13 mouse cellular contexts compared by ENCODE assay signal in the genomic region with DNA sequence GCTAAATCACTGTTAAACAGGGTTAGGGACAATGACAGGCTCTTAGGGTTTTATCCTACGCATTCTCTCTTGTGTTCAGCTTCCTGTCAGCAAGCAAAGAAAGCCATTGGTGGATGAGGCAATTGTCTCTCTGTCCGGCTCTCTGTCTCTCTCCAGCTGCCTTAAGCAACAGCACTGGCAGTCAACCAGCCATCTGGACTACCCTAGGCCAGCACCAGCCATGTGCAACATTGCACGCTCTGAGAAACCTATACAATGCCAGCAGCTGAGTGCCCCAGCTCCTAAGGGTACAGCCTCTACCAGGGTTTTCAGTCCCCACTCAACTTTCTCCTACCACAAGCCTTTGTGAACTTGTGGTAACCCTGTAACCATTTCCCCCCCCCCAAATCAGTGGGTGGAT. TPM values are rescaled to one million over a fixed set of nuclear protein-coding genes. Genes with fewer than 3 reads are reported as not detected.
A peak's percentile ranks its signal among the peaks of the same experiment; 100 is the strongest.
DNase-seq lines count a peak whose midpoint lies in the region; ATAC-seq and TF ChIP-seq lines count a peak whose summit lies in the region.
"Had no signal": no experiment of that assay in that cellular context is flagged by ENCODE, and none has a peak within 500 bp of the region (broad histone marks: within the 10 kb centered on the region; RNA-seq: fewer than 3 reads in every experiment).

No protein-coding gene starts in this region.

- H3K4me3 ChIP-seq in lung, embryonic 14.5 days (ENCODE audit: low read depth, low read length) = no peak overlapping the region
- peak overlapping the region; percentile 94 for H3K4me3 ChIP-seq in liver, embryonic 11.5 days (ENCODE audit: low read depth, low read length)
- H3K4me3 ChIP-seq in thymus, adult 2 months (ENCODE audit: control insufficient read depth, insufficient read depth, low read length) = no peak overlapping the region
- H3K4me3 ChIP-seq: limb, embryonic 13.5 days; myocyte had no signal

- no peak for TF ChIP-seq CTCF in lung, embryonic 14.5 days (IDR thresholded peaks at IDR 0.05; ENCODE audit: low read depth)
- no peak for TF ChIP-seq CTCF in brain, embryonic 14.5 days (IDR thresholded peaks at IDR 0.05; ENCODE audit: borderline replicate concordance, extremely low read depth, insufficient read depth, insufficient read length)
- TF ChIP-seq CTCF in thymus, adult 2 months (IDR thresholded peaks at IDR 0.05; ENCODE audit: borderline replicate concordance, control insufficient read depth, extremely low read depth, insufficient read depth, low read length, poor library complexity) = no peak

- 82% methylated on average over 3 of the region's 3 CpGs for WGBS in lung, embryonic 14.5 days
- 88% methylated on average over 3 of the region's 3 CpGs for WGBS in liver, embryonic 11.5 days
- WGBS in thymus, adult 2 months = 82% methylated on average over 3 of the region's 3 CpGs

- no peaks in the 10 kb centered on the region for H3K9me3 ChIP-seq in lung, embryonic 14.5 days (ENCODE audit: low read depth, low read length)
- H3K9me3 ChIP-seq in liver, embryonic 11.5 days (ENCODE audit: control insufficient read depth, low read length) = no peaks in the 10 kb centered on the region
- H3K9me3 ChIP-seq: limb, embryonic 13.5 days had no signal

- H3K27ac ChIP-seq in lung, embryonic 14.5 days (ENCODE audit: low read depth) = no peak overlapping the region
- H3K27ac ChIP-seq in liver, embryonic 11.5 days (ENCODE audit: low read depth, low read length) = peak overlapping the region; percentile 97
- H3K27ac ChIP-seq in thymus, adult 2 months (ENCODE audit: control insufficient read depth, insufficient read depth, low read length) = no peak overlapping the region
- H3K27ac ChIP-seq: limb, embryonic 13.5 days had no signal

- no peak overlapping the region for H3K9ac ChIP-seq in lung, embryonic 14.5 days
- H3K9ac ChIP-seq in liver, embryonic 11.5 days (ENCODE audit: low read depth, low read length) = peak overlapping the region; percentile 98
- H3K9ac ChIP-seq: limb, embryonic 13.5 days had no signal

- peaks cover 4% of the 10 kb centered on the region; the same call in 1 of the 2 replicates for H3K36me3 ChIP-seq in lung, embryonic 14.5 days (ENCODE audit: insufficient read depth)
- peaks cover 6% of the 10 kb centered on the region; the same call in 1 of the 2 replicates for H3K36me3 ChIP-seq in liver, embryonic 11.5 days (ENCODE audit: control insufficient read depth, insufficient read depth, low read length)
- no peaks in the 10 kb centered on the region for H3K36me3 ChIP-seq in thymus, adult 2 months (ENCODE audit: control insufficient read depth, insufficient read depth, low read length)

- H3K27me3 ChIP-seq in lung, embryonic 14.5 days (ENCODE audit: insufficient read depth, low read length) = no peaks in the 10 kb centered on the region
- no peaks in the 10 kb centered on the region for H3K27me3 ChIP-seq in liver, embryonic 11.5 days (replicated peaks; ENCODE audit: control insufficient read depth, insufficient read depth, low read length)
- H3K27me3 ChIP-seq in thymus, adult 2 months (ENCODE audit: control insufficient read depth, insufficient read depth, low read length) = no peaks in the 10 kb centered on the region
- H3K27me3 ChIP-seq: limb, embryonic 13.5 days had no signal

- ATAC-seq in lung, embryonic 14.5 days (ENCODE audit: insufficient read depth) = no peak
- no peak for ATAC-seq in liver, embryonic 11.5 days (replicated peaks; ENCODE audit: low FRiP score)

- peak; percentile 51 for DNase-seq in gastrocnemius, adult 18-20 months (ENCODE audit: low spot score)
- DNase-seq in gastrocnemius, postnatal 36 days = no peak
- DNase-seq in lung, embryonic 14.5 days = no peak
- no peak for DNase-seq in lung, adult 18-20 months
- peak; percentile 29 for DNase-seq in brain, embryonic 14.5 days (ENCODE audit: low read depth)
- DNase-seq in liver, embryonic 11.5 days (ENCODE audit: low spot score) = no peak
- no peak for DNase-seq in thymus, adult 2 months
- no peak for DNase-seq in right cerebral cortex, postnatal 25 days
- DNase-seq: cerebellum, adult 8-10 months; right cerebral cortex, postnatal 14 days had no signal

- peak overlapping the region; percentile 89 for H3K4me2 ChIP-seq in lung, embryonic 14.5 days
- H3K4me2 ChIP-seq in liver, embryonic 11.5 days = peak overlapping the region; percentile 92
- H3K4me2 ChIP-seq: limb, embryonic 13.5 days had no signal

- TF ChIP-seq POLR2A in brain, embryonic 14.5 days (IDR thresholded peaks at IDR 0.05; ENCODE audit: borderline replicate concordance, extremely low read depth, insufficient read depth, insufficient read length, poor library complexity, severe bottlenecking) = no peak
- TF ChIP-seq POLR2A in thymus, adult 2 months (IDR thresholded peaks at IDR 0.05; ENCODE audit: control insufficient read depth, extremely low read depth, insufficient read depth, low read length, poor library complexity) = no peak

- H3K4me1 ChIP-seq in lung, embryonic 14.5 days (ENCODE audit: insufficient read depth) = peaks cover 8% of the 10 kb centered on the region; the same call in 1 of the 2 replicates
- H3K4me1 ChIP-seq in liver, embryonic 11.5 days (replicated peaks; ENCODE audit: control insufficient read depth, insufficient read depth, low read length) = peaks cover 67% of the 10 kb centered on the region
- H3K4me1 ChIP-seq in thymus, adult 2 months (replicated peaks; ENCODE audit: control insufficient read depth, insufficient read depth, low read length) = peaks cover 17% of the 10 kb centered on the region

- intact Hi-C loops in gastrocnemius, postnatal 36 days (cut with DNase I) = no loop called here

RNA-seq across cellular contexts. Expression of gene Stx2, which starts 3.0 kb away (rescaled TPM):
- total RNA-seq in gastrocnemius, adult 18-20 months (2021) = 1 to 10 TPM; 4.5 to 6.6 TPM
- total RNA-seq in gastrocnemius, postnatal 36 days (2021) = 1 to 10 TPM; 7.6 to 8.4 TPM
- polyA plus RNA-seq in lung, embryonic 14.5 days (2014; fragmentation: Nextera tagmentation; extraction: Ambion mirVana) = 27.1 and 28.5 TPM in 2 replicates
- 40.9 and 43.4 TPM in 2 replicates for polyA plus RNA-seq in brain, embryonic 14.5 days (2012; rRNA removed)
- 87.3 and 98.4 TPM in 2 replicates for polyA plus RNA-seq in liver, embryonic 11.5 days (2014; fragmentation: Nextera tagmentation; extraction: Ambion mirVana)
- polyA plus RNA-seq in thymus, adult 2 months (2012; rRNA removed) = 24.1 and 27.2 TPM in 2 replicates

RNA-seq across cellular contexts. Expression of gene Ran, which starts 14.5 kb away (rescaled TPM):
- 10 to 100 TPM; 68.9 to 83.3 TPM for total RNA-seq in gastrocnemius, adult 18-20 months (2021)
- total RNA-seq in gastrocnemius, postnatal 36 days (2021) = 10 to 100 TPM; 60.3 to 64.1 TPM
- polyA plus RNA-seq in lung, embryonic 14.5 days (2014; fragmentation: Nextera tagmentation; extraction: Ambion mirVana) = 737 and 751 TPM in 2 replicates
- polyA plus RNA-seq in brain, embryonic 14.5 days (2012; rRNA removed) = 240 and 244 TPM in 2 replicates
- 878 and 928 TPM in 2 replicates for polyA plus RNA-seq in liver, embryonic 11.5 days (2014; fragmentation: Nextera tagmentation; extraction: Ambion mirVana)
- polyA plus RNA-seq in thymus, adult 2 months (2012; rRNA removed) = 145 and 165 TPM in 2 replicates

RNA-seq across cellular contexts. Expression of gene Rimbp2, which starts 52.1 kb away (rescaled TPM):
- total RNA-seq in gastrocnemius, adult 18-20 months (2021) = not detected
- not detected for total RNA-seq in gastrocnemius, postnatal 36 days (2021)
- 0.28 TPM in 1 of 2 replicates, not detected in the other for polyA plus RNA-seq in lung, embryonic 14.5 days (2014; fragmentation: Nextera tagmentation; extraction: Ambion mirVana)
- polyA plus RNA-seq in brain, embryonic 14.5 days (2012; rRNA removed) = 20.9 and 32.0 TPM in 2 replicates
- polyA plus RNA-seq in liver, embryonic 11.5 days (2014; fragmentation: Nextera tagmentation; extraction: Ambion mirVana) = 0.12 and 0.37 TPM in 2 replicates
- 0.11 and 0.17 TPM in 2 replicates for polyA plus RNA-seq in thymus, adult 2 months (2012; rRNA removed)
- total RNA-seq: hematopoietic stem cell, adult 5-6 weeks had no signal
- polyA plus RNA-seq: myocyte had no signal

Comparison
In these comparisons a context has a peak if more than half of its experiments do, and no peak if none do; other contexts are left out.
1. DNase-seq: peak in gastrocnemius, adult 18-20 months (single experiment) and brain, embryonic 14.5 days (single experiment); none in gastrocnemius, postnatal 36 days (0 of 2), lung, embryonic 14.5 days (single experiment), lung, adult 18-20 months (0 of 2), liver, embryonic 11.5 days (single experiment), thymus, adult 2 months (single experiment) and right cerebral cortex, postnatal 25 days (single experiment).
2. RNA of gene Rimbp2, which starts 52.1 kb away (polyA plus RNA-seq): 20.9 to 32.0 TPM in brain, embryonic 14.5 days; 0.12 to 0.37 TPM in liver, embryonic 11.5 days, 0.28 TPM in lung, embryonic 14.5 days and 0.11 to 0.17 TPM in thymus, adult 2 months; every median in the first group is over 10 times any median in the second.